Mouse (Mus musculus): ENCODE data around the gene Tmem87a. TPM values are rescaled to one million over a fixed set of nuclear protein-coding genes. Genes with fewer than 3 reads are reported as not detected.
A peak's percentile ranks its signal among the peaks of the same experiment; 100 is the strongest.

The Tmem87a gene
- total RNA-seq, 4 experiments from 2014 or later = 36.3 to 37.0 (median 36.4) TPM

DNA sequence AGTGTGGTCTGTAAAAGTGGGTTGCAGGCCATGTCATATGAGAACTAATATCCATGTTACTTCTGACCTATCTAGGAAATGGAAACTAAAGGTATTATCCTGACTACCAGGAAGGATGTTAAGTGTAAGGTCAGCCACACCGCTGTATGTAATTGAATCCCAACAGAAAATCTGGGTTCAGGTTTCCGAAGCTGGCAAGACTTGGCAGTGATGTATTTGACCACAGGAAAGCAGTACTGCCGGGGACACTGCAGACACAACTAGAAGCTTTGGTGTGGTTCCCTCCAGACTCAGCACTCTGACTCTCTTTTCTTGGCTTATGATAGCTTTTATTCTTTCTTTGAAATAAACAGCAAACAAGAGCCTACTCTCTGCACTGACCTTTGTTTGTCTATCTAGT lies 37.4 kb downstream of the Tmem87a start:
- DNase-seq (ENCODE audit: low spot score in 2 of 2) = no peak

DNA sequence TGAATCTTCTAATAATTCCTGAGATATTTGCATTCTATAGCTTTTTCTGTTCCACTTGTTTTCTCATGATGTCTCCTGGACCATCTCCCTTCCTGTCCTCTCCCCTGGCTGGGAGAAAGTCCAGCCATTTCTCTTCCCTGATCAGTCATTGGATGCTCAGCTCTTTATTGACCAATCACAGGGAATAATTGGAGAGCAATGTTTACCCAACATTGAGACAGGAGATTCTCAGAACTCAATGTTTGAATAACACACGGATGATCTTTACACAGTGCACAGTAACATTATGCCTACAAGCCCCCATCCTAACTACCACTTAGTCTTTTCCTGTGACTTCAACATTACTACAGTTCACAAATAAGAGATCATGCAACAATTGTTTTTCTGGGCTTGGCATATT lies 43.5 kb downstream of the Tmem87a start:
- DNase-seq (ENCODE audit: low spot score in 2 of 2) = no peak

DNA sequence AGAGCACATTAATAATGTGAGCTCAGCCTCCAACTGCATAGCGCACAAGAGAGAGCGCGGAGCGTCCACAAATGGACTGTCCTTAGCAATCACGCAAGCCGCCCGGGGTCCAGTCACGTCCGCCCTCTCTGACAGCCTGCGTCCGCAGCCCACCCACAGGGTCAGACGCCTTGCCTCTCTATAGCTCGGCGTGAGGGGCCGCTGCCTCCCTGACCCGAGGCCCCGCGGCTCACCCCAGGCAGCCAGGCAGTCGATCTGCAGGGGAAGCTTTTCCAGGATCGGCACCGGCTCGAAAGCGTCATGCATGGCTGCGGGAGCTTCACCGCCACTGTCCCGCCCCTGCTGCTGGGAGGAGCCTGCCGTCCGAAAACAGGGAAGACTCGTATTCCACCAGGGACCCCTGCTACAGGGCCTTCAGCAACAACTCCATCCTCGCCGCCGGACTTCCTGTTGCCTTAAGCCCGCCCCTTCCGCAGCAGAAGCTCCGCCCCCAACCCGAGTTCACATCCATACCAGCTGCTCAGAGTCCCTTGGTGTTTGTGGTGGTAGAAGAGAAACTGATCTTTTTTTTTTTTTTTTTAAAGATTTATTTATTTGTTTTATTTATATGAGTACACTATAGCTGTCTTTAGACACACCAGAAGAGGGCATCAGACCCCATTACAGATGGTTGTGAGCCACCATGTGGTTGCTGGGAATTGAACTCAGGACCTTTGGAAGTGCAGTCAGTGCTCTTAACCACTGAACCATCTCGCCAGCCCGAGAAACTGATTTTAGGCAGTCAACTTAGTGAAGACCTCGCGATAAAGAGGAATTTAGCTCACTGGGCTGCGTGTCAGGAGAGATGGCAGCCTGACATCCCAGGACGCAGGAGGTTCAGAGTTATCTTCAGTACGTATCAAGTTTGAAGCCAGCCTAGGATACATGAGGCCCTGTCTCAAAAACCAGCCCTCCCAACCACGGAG lies 50.9 kb downstream of the Tmem87a start, which contains the start of gene Vps39:
Gene Vps39 (minus strand): TSS at position 456 of the 965 bp plus-strand sequence.
- peak; percentile 66 to 86 for DNase-seq (ENCODE audit: low spot score in 2 of 2)

DNA sequence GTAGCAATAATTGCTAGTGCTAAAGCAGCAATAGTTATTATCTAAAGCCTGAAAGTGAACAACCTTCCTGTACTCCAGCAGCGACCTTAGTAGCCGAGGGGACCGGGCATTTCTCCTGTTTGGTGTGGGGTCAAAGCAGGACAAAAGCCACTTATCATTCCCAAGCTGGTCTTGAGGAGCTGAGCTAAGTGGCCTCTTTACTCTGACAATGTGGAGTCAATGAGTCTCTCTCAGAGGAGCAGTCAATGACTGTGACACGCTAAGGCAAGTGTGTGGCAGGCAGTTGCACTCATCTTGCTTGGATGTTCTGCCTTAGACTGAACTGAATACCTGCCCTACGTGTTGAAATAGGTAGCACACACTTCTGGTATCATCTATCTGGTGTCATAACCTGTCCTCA lies 52.6 kb downstream of the Tmem87a start:
- DNase-seq (ENCODE audit: low spot score in 2 of 2) = no peak

DNA sequence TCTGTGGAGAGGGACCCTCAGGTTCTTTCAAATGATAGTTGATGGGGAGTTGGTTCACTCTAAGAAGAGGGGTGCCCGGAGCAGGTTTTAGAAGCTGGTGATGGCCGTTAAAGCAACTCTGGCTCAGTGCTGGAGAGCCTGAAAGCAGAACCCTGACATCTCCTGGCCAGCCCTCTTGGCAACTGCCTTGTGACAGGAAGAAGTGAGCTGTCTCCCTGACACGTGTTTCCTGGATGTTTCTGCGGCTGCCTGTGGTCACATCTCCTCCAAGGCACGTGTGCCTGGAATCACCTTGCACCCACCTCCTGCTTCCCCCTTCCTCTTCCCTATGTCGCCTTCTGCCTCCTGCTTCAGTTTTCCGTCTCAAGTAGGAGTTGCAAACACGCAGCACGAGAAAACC lies 55.8 kb downstream of the Tmem87a start:
- DNase-seq (ENCODE audit: low spot score in 2 of 2) = no peak

DNA sequence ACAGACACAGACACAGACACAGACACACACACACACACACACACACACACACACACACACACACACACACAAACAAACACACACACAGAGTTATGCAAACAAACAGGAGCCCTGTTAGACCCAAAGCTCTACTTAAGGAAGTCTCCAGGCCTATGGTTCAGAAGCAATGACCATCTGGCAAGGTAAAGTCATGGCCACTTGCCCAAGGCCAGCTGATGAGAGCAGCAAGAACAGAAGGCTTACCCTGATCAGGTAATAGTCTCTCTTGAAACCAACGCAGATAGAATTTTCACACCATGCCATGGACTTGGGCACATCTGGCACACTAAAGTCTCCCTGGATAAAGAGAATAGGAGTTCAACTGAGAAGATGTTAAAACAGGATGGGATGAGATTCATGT lies 62.2 kb downstream of the Tmem87a start:
- no peak for DNase-seq (ENCODE audit: low spot score in 2 of 2)

DNA sequence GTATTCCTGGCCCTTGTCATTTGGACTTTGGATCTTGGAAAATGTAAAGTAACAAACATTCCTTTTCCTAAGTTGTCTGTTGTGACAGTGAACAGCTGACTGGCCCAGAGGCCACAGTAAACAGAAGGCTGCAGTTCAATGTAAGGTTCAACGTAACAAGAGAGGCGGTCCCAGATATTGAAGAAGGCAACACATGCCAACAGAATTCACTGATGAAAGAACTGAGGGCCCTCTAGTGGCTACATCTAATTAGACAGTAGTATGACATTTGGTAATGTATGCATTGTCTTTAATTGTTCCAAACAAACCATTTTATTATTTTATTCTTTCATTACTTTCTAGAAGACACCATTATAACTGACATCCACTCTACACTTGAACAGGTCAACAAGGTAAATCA lies 66.0 kb downstream of the Tmem87a start:
- no peak for DNase-seq (ENCODE audit: low spot score in 2 of 2)

DNA sequence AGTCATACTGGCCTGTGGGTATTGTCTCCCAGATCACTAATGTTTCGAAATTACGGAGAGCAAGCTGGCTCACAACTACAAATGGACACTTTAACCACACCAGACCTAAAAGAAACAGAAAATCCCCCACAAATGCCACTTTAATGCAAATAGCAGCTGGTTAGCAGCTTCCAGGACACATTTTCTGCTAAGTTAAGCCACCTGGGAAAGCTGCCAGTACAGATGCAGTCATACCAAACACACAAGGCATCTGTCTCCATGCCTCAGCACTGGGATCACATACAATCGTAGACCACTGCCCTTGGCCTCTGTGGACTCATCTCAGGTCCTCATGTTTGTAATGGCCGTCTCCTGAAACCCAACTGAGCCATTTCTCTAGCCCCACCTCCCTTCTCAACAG lies 72.3 kb downstream of the Tmem87a start:
- no peak for DNase-seq (ENCODE audit: low spot score in 2 of 2)

DNA sequence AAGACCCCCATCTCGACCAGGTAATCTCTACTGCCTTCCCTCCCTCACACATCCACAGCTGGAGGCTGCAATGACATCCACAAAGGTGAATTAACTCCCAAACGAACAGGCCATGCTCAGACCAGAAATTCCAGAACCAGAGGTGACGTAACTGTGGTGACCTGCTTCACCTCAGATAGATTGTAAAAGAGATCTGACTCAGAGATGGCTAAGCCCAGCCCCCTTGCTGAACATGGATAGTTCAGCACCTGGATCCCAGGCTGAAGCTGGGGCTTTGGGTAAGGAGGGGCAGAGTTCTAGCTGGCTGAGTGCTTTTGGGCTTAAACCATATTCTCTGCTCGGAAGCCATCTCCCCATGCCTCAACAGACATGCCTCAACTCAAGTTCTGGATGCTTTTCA lies 88.8 kb downstream of the Tmem87a start:
- no peak for DNase-seq (ENCODE audit: low spot score in 2 of 2)

DNA sequence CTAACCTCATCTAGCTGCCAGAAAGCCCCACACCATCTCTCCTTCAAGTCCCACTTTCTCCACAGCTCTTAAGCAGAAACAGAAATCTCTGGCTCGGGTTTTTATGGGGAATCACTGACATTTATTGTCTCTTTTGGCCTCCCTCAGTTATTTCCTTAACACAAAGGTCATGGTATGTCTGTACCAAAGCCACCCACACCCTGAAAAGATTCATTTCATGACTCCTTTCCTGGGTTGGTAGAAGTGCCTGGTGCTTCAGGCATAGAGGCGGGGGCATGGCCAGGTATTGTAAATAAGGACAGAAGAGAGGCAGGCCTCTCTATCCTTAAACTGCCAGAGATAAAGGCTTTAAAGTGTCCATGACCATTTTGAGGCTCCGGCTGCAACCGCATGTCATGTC lies 89.4 kb downstream of the Tmem87a start:
- DNase-seq (ENCODE audit: low spot score in 2 of 2) = no peak

DNA sequence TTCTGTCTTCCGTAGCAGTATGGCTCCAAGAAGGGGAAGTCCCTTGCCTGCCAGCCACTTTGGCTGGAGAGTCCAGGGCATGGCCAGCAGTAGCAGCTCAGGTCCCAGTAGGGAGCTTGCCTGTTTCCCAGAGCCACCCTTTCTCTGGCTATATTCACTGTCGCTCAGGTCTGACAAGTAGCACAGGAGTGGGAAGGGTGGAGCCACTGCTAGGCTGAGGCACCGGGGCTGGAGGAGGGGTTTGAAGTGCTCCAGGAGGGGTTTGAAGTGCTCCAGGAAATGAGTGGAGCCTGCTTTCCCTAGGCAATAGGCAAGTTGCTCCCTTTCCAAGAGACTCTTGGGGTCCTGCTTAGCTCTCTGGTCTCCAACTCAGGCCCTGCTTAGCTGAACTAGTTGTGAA lies 89.9 kb downstream of the Tmem87a start, which contains the start of gene Pla2g4f:
Gene Pla2g4f (minus strand): TSS at position 190 of the 400 bp plus-strand sequence.
- no peak for DNase-seq (ENCODE audit: low spot score in 2 of 2)

DNA sequence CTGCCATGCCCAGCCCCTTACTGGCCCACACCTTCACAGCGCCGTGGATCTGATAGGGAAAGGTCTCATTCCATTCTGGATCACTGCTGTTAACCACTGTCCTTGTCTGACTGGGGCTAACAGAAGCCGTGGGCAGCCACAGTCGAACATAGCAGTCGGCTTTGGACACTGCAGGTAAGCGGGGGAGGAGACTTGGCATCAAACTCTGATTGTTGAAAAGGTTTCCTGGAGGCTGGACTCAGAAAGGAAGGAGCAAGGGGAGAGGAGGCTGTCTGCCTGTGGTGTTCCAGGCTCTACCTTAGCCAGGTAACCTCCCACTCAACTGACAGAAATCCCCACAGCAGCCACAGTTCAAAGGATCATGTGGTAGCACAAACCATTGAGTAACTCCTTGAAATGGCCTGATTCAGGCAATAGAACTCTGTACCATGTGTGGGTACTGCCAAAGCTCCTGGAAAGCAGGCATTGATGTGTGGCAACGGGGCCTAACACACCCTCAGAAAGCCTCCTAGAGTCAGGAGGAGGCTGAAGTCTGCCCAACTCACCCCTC lies 91.6 kb downstream of the Tmem87a start:
- no peak for DNase-seq (ENCODE audit: low spot score in 2 of 2)

Other genes starting within 250 kb of the Tmem87a start
- gene Ehd4, start 249.5 kb downstream of the Tmem87a start, total RNA-seq (2022) = 10 to 100 TPM; 13.5 to 20.3 (median 16.0) TPM
- gene Pla2g4e, start 158.8 kb downstream of the Tmem87a start, total RNA-seq (2022) = 10 to 100 TPM; 21.3 to 26.6 (median 22.6) TPM
- gene Pla2g4d, start 114.9 kb downstream of the Tmem87a start, total RNA-seq (2022) = not detected
- not detected for gene Pla2g4f, start 89.9 kb downstream of the Tmem87a start, total RNA-seq (2022)
- 10 to 100 TPM; 64.7 to 71.1 (median 69.0) TPM for gene Vps39, start 51.0 kb downstream of the Tmem87a start, total RNA-seq (2022)
- gene Ganc, start 217 bp downstream of the Tmem87a start, total RNA-seq (2022) = 10 to 100 TPM; 14.2 to 18.3 (median 16.2) TPM
- gene Capn3, start 51.9 kb upstream of the Tmem87a start, total RNA-seq (2022) = 10 to 100 TPM in 1 of 4 experiments, 1 to 10 TPM in 3; 3.5 to 12.5 (median 5.0) TPM
- gene Zfp106, start 159.7 kb upstream of the Tmem87a start, total RNA-seq (2022) = 100 to 1,000 TPM; 163 to 184 (median 173) TPM
- gene Snap23, start 163.6 kb upstream of the Tmem87a start, total RNA-seq (2022) = 10 to 100 TPM; 20.0 to 22.9 (median 21.3) TPM
- gene Haus2, start 205.3 kb upstream of the Tmem87a start, total RNA-seq (2022) = 10 to 100 TPM; 12.9 to 16.1 (median 14.1) TPM
- gene Lrrc57, start 205.4 kb upstream of the Tmem87a start, total RNA-seq (2022) = 10 to 100 TPM; 27.0 to 37.3 (median 29.3) TPM
- 10 to 100 TPM in 3 of 4 experiments, 1 to 10 TPM in 1; 9.9 to 11.5 (median 11.3) TPM for gene Stard9, start 225.0 kb upstream of the Tmem87a start, total RNA-seq (2022)